Mouse (Mus musculus): ENCODE data around the gene Slc4a11.

- no peak for TF ChIP-seq CTCF (IDR thresholded peaks at IDR 0.05; ENCODE audit: insufficient read depth, low read length)
- no peak for TF ChIP-seq POLR2A (IDR thresholded peaks at IDR 0.05; ENCODE audit: borderline replicate concordance, extremely low read depth, low read depth, low read length)
Observed at GRCm38 (mm10) chr2:130730746-130731145, 33.4 kb upstream of the Slc4a11 start.

All from lung, adult 2 months (tissue).